Mouse (Mus musculus): ENCODE measurements around the gene Zan. TPM values are rescaled to one million over a fixed set of nuclear protein-coding genes. Genes with fewer than 3 reads are reported as not detected.
A peak's percentile ranks its signal among the peaks of the same experiment; 100 is the strongest.

Gene Zan
- polyA plus RNA-seq, 1 experiment from 2014 or later: 1.1 TPM

DNA sequence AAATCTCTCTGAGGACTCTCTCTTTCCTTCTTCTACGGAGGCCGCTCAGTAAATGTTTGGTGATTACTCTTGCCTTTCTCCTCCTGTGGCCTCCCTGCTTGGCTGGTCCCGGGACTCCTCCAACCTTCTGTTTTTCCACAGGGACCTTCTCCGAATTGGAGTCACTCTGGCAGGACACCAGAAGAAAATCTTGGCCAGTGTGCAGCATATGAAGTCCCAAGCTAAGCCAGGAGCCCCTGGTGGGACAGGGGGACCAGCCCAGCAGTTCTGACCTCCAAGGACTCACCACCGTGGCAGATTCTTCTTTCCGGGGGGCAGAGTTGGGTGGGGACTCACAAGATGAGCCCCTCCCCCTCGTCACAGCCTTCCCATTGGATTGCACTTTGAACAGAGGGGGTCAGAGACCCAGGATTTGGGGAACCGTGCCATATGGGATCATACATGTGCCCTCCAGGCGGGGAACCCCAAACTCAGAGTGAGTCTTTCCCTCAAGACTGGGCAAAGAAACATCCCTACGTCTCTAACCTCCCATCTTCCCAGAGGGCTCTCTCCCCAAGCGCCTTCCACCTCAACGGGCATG is 103.4 kb downstream of the Zan start:
- WGBS: 83% methylated on average over 12 of the region's 12 CpGs
- no peaks in the 10 kb centered on the region for H3K27me3 ChIP-seq (ENCODE audit: control insufficient read depth, insufficient read depth, low read length)
- ATAC-seq (ENCODE audit: insufficient number of reproducible peaks, insufficient read depth, low FRiP score, low read depth): no peak
- H3K4me2 ChIP-seq (replicated peaks; ENCODE audit: low read depth, low read length): no peak overlapping the region
- H3K9me3 ChIP-seq (ENCODE audit: control insufficient read depth, low read depth, low read length): no peaks in the 10 kb centered on the region
- no peak overlapping the region for H3K9ac ChIP-seq (replicated peaks; ENCODE audit: low read depth, low read length)
- H3K4me3 ChIP-seq (ENCODE audit: low read depth, low read length): no peak overlapping the region
- H3K36me3 ChIP-seq (ENCODE audit: control insufficient read depth, insufficient read depth, low read length): peaks cover 60% of the 10 kb centered on the region
- no peak overlapping the region for H3K27ac ChIP-seq (ENCODE audit: low read length)
- peaks cover 13% of the 10 kb centered on the region for H3K4me1 ChIP-seq (ENCODE audit: control insufficient read depth, insufficient read depth, low read length)

DNA sequence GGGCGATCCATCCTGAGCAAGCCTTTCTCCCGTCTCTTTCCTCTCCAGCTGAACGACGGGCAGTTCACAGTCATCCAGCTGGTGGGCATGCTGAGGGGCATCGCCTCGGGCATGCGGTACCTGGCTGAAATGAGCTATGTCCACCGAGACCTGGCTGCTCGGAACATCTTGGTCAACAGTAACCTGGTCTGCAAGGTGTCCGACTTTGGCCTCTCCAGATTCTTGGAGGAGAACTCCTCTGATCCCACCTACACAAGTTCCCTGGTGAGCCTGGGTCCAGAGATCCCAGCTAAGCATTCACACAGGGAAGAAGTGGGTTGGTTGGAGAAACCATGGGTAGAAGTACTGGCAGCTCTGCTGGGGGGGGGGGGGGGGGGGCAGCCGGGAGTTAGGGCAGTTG is 107.2 kb downstream of the Zan start:
- peaks cover 93% of the 10 kb centered on the region for H3K36me3 ChIP-seq (ENCODE audit: control insufficient read depth, insufficient read depth, low read length)
- no peak for ATAC-seq (ENCODE audit: insufficient number of reproducible peaks, insufficient read depth, low FRiP score, low read depth)
- no peaks in the 10 kb centered on the region for H3K4me1 ChIP-seq (ENCODE audit: control insufficient read depth, insufficient read depth, low read length)
- H3K4me2 ChIP-seq (replicated peaks; ENCODE audit: low read depth, low read length): no peak overlapping the region
- H3K9ac ChIP-seq (replicated peaks; ENCODE audit: low read depth, low read length): no peak overlapping the region
- WGBS: 97% methylated on average over 10 of the region's 11 CpGs
- H3K27me3 ChIP-seq (ENCODE audit: control insufficient read depth, insufficient read depth, low read length): no peaks in the 10 kb centered on the region
- H3K9me3 ChIP-seq (ENCODE audit: control insufficient read depth, low read depth, low read length): no peaks in the 10 kb centered on the region
- H3K27ac ChIP-seq (ENCODE audit: low read length): no peak overlapping the region
- H3K4me3 ChIP-seq (ENCODE audit: low read depth, low read length): no peak overlapping the region

GRCm38 (mm10) chr5:137358382-137358781 is 118.5 kb downstream of the Zan start:
- ATAC-seq (ENCODE audit: insufficient number of reproducible peaks, insufficient read depth, low FRiP score, low read depth): no peak
- Histone ChIP-seq H3K9ac (replicated peaks; ENCODE audit: low read depth, low read length) (no peak overlapping the region), H3K27ac (ENCODE audit: low read length) (no peak overlapping the region), H3K4me1 (ENCODE audit: control insufficient read depth, insufficient read depth, low read length) (no peaks in the 10 kb centered on the region), H3K4me2 (replicated peaks; ENCODE audit: low read depth, low read length) (no peak overlapping the region), H3K27me3 (ENCODE audit: control insufficient read depth, insufficient read depth, low read length) (no peaks in the 10 kb centered on the region), H3K4me3 (ENCODE audit: low read depth, low read length) (no peak overlapping the region), H3K9me3 (ENCODE audit: control insufficient read depth, low read depth, low read length) (no peaks in the 10 kb centered on the region), H3K36me3 (ENCODE audit: control insufficient read depth, insufficient read depth, low read length) (peaks cover 88% of the 10 kb centered on the region)
- 32% methylated on average over 7 of the region's 7 CpGs for WGBS

GRCm38 (mm10) chr5:137354091-137354490 is 122.8 kb downstream of the Zan start:
- Histone ChIP-seq H3K9me3 (ENCODE audit: control insufficient read depth, low read depth, low read length) (no peaks in the 10 kb centered on the region), H3K27ac (ENCODE audit: low read length) (no peak overlapping the region), H3K4me3 (ENCODE audit: low read depth, low read length) (no peak overlapping the region), H3K4me1 (ENCODE audit: control insufficient read depth, insufficient read depth, low read length) (peaks cover 10% of the 10 kb centered on the region; the same call in 1 of the 2 replicates), H3K27me3 (ENCODE audit: control insufficient read depth, insufficient read depth, low read length) (no peaks in the 10 kb centered on the region), H3K9ac (replicated peaks; ENCODE audit: low read depth, low read length) (no peak overlapping the region), H3K36me3 (ENCODE audit: control insufficient read depth, insufficient read depth, low read length) (peaks cover 49% of the 10 kb centered on the region), H3K4me2 (replicated peaks; ENCODE audit: low read depth, low read length) (no peak overlapping the region)
- no peak for ATAC-seq (ENCODE audit: insufficient number of reproducible peaks, insufficient read depth, low FRiP score, low read depth)
- WGBS: 79% methylated on average over 17 of the region's 17 CpGs

- Histone ChIP-seq H3K9ac (replicated peaks; ENCODE audit: low read depth, low read length) (peak overlapping the region; percentile 87; the same call in 1 of the 2 replicates), H3K27me3 (ENCODE audit: control insufficient read depth, insufficient read depth, low read length) (no peaks in the 10 kb centered on the region), H3K27ac (ENCODE audit: low read length) (peak overlapping the region; percentile 98; the same call in 1 of the 2 replicates), H3K9me3 (ENCODE audit: control insufficient read depth, low read depth, low read length) (no peaks in the 10 kb centered on the region), H3K4me2 (replicated peaks; ENCODE audit: low read depth, low read length) (peak overlapping the region; percentile 97), H3K4me1 (ENCODE audit: control insufficient read depth, insufficient read depth, low read length) (peaks cover 19% of the 10 kb centered on the region; the same call in 1 of the 2 replicates), H3K36me3 (ENCODE audit: control insufficient read depth, insufficient read depth, low read length) (peaks cover 35% of the 10 kb centered on the region), H3K4me3 (ENCODE audit: low read depth, low read length) (peak overlapping the region; percentile 89)
- WGBS: 8% methylated on average over 16 of the region's 16 CpGs
- no peak for ATAC-seq (ENCODE audit: insufficient number of reproducible peaks, insufficient read depth, low FRiP score, low read depth)
These were observed 124.6 kb downstream of the Zan start for GRCm38 (mm10) chr5:137352011-137352975.

GRCm38 (mm10) chr5:137351394-137351793 is 125.5 kb downstream of the Zan start:
- ATAC-seq (ENCODE audit: insufficient number of reproducible peaks, insufficient read depth, low FRiP score, low read depth): no peak
- Histone ChIP-seq H3K9ac (replicated peaks; ENCODE audit: low read depth, low read length) (peak overlapping the region; percentile 87), H3K36me3 (ENCODE audit: control insufficient read depth, insufficient read depth, low read length) (peaks cover 28% of the 10 kb centered on the region), H3K27me3 (ENCODE audit: control insufficient read depth, insufficient read depth, low read length) (no peaks in the 10 kb centered on the region), H3K4me1 (ENCODE audit: control insufficient read depth, insufficient read depth, low read length) (peaks cover 26% of the 10 kb centered on the region; the same call in 1 of the 2 replicates), H3K9me3 (ENCODE audit: control insufficient read depth, low read depth, low read length) (no peaks in the 10 kb centered on the region), H3K4me3 (ENCODE audit: low read depth, low read length) (peak overlapping the region; percentile 89), H3K4me2 (replicated peaks; ENCODE audit: low read depth, low read length) (peak overlapping the region; percentile 97), H3K27ac (ENCODE audit: low read length) (peak overlapping the region; percentile 98; the same call in 1 of the 2 replicates)
- 16% methylated on average over 4 of the region's 4 CpGs for WGBS

DNA sequence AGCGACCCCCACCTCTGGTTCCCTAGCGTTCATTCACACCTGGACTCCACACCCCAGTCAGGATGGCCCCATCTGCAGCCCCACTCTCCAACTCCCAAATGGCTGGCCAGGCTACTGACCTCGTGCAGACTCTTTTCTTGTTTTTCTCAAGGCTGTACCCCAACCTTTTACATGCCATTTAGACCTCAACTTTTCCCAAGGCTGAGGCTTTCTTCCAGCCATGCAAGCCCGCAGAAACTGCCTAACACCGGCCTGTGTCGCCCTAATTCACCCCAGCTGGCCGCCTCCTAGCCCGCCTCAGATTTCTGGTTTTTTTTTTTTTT is 125.8 kb downstream of the Zan start:
- no peak for ATAC-seq (ENCODE audit: insufficient number of reproducible peaks, insufficient read depth, low FRiP score, low read depth)
- peak overlapping the region; percentile 97 for H3K4me2 ChIP-seq (replicated peaks; ENCODE audit: low read depth, low read length)

GRCm38 (mm10) chr5:137350205-137351057 is 126.4 kb downstream of the Zan start:
- WGBS: 1% methylated on average over 55 of the region's 55 CpGs

More for the DNA sequence above, 125.8 kb downstream of the Zan start:
- peaks cover 24% of the 10 kb centered on the region for H3K36me3 ChIP-seq (ENCODE audit: control insufficient read depth, insufficient read depth, low read length)
- no peaks in the 10 kb centered on the region for H3K27me3 ChIP-seq (ENCODE audit: control insufficient read depth, insufficient read depth, low read length)
- H3K9me3 ChIP-seq (ENCODE audit: control insufficient read depth, low read depth, low read length): no peaks in the 10 kb centered on the region
- WGBS: under 1% methylated on average over 8 of the region's 8 CpGs
- H3K9ac ChIP-seq (replicated peaks; ENCODE audit: low read depth, low read length): peak overlapping the region; percentile 87
- peak overlapping the region; percentile 98 for H3K27ac ChIP-seq (ENCODE audit: low read length)
- H3K4me3 ChIP-seq (ENCODE audit: low read depth, low read length): peak overlapping the region; percentile 89
- H3K4me1 ChIP-seq (ENCODE audit: control insufficient read depth, insufficient read depth, low read length): peaks cover 26% of the 10 kb centered on the region; the same call in 1 of the 2 replicates

More at GRCm38 (mm10) chr5:137350205-137351057, 126.4 kb downstream of the Zan start:
- Histone ChIP-seq H3K27ac (ENCODE audit: low read length) (peak overlapping the region; percentile 98), H3K36me3 (ENCODE audit: control insufficient read depth, insufficient read depth, low read length) (peaks cover 18% of the 10 kb centered on the region), H3K27me3 (ENCODE audit: control insufficient read depth, insufficient read depth, low read length) (no peaks in the 10 kb centered on the region), H3K4me2 (replicated peaks; ENCODE audit: low read depth, low read length) (peak overlapping the region; percentile 97), H3K9ac (replicated peaks; ENCODE audit: low read depth, low read length) (peak overlapping the region; percentile 87), H3K4me3 (ENCODE audit: low read depth, low read length) (peak overlapping the region; percentile 89), H3K9me3 (ENCODE audit: control insufficient read depth, low read depth, low read length) (no peaks in the 10 kb centered on the region), H3K4me1 (ENCODE audit: control insufficient read depth, insufficient read depth, low read length) (peaks cover 26% of the 10 kb centered on the region; the same call in 1 of the 2 replicates)
- ATAC-seq (ENCODE audit: insufficient number of reproducible peaks, insufficient read depth, low FRiP score, low read depth): peak; percentile 38
